Mouse (Mus musculus): ENCODE data around the gene Gpatch8.

The Gpatch8 gene

DNA sequence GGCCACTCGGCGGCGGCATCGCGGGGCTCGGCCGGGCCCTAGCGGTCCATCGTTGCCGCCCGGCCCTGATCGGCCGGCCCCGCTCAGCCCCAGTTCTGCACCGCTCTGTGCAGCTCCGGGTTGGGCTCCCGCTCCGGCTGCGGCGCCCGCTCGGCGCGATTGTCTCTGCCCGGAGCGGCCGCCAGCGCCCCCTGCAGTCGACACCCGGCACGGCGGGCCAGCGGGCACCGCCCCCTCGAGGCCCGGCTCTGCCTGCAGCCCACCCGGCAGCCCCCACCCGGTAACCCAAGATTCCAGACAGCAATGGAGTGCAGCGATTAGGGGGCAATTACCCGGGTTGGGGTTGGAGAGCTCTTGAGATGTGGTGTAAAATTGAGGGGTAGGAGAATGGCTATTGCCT is 108.7 kb downstream of the Gpatch8 start, which contains the start of gene Fam171a2:
Gene Fam171a2, minus strand, starts transcription at position 186 of the 400 bp plus-strand sequence.
- peak in 1 of 2 experiments; percentile 85 for DNase-seq

GRCm38 (mm10) chr11:102446581-102447461 is 109.4 kb downstream of the Gpatch8 start:
- DNase-seq, result no peak

- DNase-seq, result peak in 1 of 2 experiments; percentile 68
Measured at GRCm38 (mm10) chr11:102445891-102446361, 110.3 kb downstream of the Gpatch8 start.

DNA sequence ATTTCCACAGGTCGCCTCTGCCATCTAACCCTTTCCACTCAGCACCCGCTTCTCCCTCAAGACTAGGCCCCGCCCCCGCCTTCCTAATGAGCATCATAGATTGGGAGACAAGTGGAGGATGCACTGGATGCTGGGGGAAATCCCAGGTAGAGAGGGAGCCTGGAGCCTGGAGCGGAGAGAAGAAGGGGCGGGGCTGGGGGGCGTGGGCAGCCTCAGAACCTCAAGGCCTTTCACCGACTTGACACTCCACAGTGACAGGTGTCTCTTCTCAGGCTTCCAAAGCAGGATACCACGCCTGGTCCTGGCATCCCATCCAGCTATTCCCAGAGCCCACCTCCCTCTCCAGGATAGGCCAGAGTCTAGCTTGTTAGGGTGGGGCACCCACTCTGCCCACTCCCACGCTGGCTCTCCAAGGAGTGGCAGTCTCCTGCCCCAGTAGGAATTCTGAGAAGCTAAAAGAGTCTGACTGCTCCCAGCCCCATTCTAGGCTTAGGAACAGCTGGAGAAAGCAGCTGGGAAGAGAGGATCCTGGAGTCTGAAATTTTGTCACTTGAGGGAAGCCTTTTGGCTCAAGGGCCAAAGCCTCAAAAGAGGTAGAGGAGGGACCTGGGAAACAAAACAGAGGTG is 110.8 kb downstream of the Gpatch8 start:
- no peak for DNase-seq

GRCm38 (mm10) chr11:102444781-102445180 is 111.4 kb downstream of the Gpatch8 start:
- no peak for DNase-seq

- DNase-seq, result no peak
Measured at GRCm38 (mm10) chr11:102444321-102444720, 111.9 kb downstream of the Gpatch8 start.

DNA sequence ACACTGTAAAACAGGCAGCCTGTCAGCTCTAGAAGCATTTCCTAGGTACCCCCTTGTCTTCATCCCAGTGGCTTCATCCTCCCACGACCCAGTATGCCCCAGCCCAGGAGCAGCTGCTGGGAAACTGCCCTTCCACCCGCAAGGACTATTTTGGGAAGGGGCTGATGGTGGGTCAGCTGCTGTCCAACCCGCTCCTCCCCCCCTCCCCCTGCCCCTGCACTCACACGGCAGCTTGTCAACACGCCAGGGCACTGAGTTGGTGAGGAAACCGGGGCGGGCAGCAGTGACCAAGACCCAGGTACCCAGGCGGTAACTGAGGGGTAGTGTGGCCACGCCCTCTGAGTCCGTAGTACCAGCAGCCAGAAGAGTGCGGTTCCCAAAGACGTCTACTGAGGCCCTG is 112.5 kb downstream of the Gpatch8 start:
- DNase-seq, result no peak

- no peak for DNase-seq
Measured at GRCm38 (mm10) chr11:102442089-102442488, 114.1 kb downstream of the Gpatch8 start.

DNA sequence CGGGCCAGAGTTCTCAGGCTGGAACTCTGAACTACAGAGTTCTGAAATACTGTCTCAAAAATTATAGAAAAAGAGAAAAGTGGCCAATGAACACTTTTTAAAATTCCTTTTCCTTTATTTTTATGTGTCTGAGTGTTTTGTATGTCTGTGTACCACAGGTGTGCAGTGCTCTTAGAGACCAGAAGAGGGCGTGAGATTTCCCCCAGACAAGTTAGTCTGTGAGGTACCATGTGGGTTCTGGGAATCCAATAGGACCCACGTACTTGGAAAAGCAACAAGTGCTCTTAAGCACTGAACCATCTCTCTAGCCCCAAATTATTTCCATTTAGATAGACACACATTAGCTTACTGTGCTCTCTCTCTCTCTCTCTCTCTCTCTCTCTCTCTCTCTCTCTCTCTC is 114.8 kb downstream of the Gpatch8 start:
- DNase-seq, result no peak

GRCm38 (mm10) chr11:102440255-102440654 is 115.9 kb downstream of the Gpatch8 start:
- no peak for DNase-seq

GRCm38 (mm10) chr11:102439093-102440082 is 116.8 kb downstream of the Gpatch8 start:
- no peak for DNase-seq

GRCm38 (mm10) chr11:102438212-102439092 is 117.7 kb downstream of the Gpatch8 start:
- peak; percentile 75 to 91 for DNase-seq

GRCm38 (mm10) chr11:102437120-102438061 is 118.8 kb downstream of the Gpatch8 start:
- peak; percentile 67 to 84 for DNase-seq

DNA sequence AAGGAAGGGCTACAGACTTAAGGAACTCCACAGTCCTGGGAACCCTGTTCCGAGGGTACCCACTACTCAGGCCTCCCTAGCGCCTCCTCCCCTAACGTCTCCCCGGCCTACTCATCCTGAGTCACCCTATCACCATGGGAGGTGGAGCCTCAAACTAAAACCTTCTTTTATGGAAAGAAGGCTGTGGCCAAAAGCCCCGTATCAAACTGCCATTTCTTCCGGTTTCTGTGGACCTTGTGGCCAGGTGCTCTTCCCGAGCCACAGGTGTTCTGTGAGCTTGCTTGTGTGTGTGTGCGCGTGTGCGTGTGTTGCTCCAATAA is 119.8 kb downstream of the Gpatch8 start:
- no peak for DNase-seq

- DNase-seq, result peak; percentile 53 to 68
Measured at GRCm38 (mm10) chr11:102435754-102436470, 120.3 kb downstream of the Gpatch8 start.

- DNase-seq, result no peak
Measured at GRCm38 (mm10) chr11:102434816-102435705, 121.1 kb downstream of the Gpatch8 start.

DNA sequence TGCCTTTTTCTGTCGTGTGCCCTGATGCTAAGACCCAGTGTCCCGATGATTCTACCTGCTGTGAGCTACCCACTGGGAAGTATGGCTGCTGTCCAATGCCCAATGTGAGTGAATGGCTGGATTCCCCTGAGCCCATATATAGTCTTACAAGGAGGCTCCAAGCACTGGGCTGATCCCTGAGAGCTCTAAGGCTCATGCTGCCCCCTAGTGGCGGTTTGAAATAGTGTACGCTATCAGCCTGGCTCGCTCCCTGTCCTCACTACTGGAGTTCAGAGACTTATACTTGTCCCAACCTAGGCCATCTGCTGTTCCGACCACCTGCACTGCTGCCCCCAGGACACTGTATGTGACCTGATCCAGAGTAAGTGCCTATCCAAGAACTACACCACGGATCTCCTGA is 121.8 kb downstream of the Gpatch8 start:
- peak; percentile 86 to 93 for DNase-seq

DNA sequence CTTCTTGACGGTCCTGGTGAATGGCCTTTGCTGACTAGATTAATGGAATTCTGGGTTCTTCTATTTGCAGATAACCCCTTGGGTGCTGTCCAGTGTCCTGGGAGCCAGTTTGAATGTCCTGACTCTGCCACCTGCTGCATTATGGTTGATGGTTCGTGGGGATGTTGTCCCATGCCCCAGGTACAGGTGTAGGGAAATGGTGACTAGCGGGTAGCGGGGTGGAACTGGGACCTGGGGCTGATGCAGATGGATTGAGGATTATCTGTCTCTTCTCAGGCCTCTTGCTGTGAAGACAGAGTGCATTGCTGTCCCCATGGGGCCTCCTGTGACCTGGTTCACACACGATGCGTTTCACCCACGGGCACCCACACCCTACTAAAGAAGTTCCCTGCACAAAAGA is 122.3 kb downstream of the Gpatch8 start:
- DNase-seq, result no peak

- peak; percentile 75 to 83 for DNase-seq
Measured at GRCm38 (mm10) chr11:102432896-102433295, 123.3 kb downstream of the Gpatch8 start.

Measured in kidney, postnatal 36 days (tissue).